Mouse (Mus musculus) olfactory bulb, adult 2 months (tissue): ENCODE measurements at regions not wholly inside any gene's neighbourhood (a gene's known extent, or its start where the extent isn't known, plus 50 kb on each side); places are given as distances from the start of the nearest gene placed in this dataset.

Experiments used
- CTCF ChIP-seq: fragments of 200-500 bp; IDR thresholded peaks from 2 replicates; pipeline ENCODE4 v1.5.1; 2012; ENCODE audit warnings: low read depth, mild to moderate bottlenecking, low read length, moderate library complexity; ENCODE audit not compliant: insufficient read depth
- POLR2A ChIP-seq: fragments of 200-500 bp; IDR thresholded peaks from 2 replicates; pipeline ENCODE4 v1.6.1; 2012; ENCODE audit warnings: mild to moderate bottlenecking, low read depth, low read length, moderate library complexity; ENCODE audit not compliant: insufficient read depth

GRCm38 (mm10) chr15:91957273-91957672, 93.7 kb upstream of the Cntn1 start:
- no peak for TF ChIP-seq POLR2A
- no peak for TF ChIP-seq CTCF
